Comparison of ENCODE assay signal across 15 mouse cellular contexts in the genomic region with DNA sequence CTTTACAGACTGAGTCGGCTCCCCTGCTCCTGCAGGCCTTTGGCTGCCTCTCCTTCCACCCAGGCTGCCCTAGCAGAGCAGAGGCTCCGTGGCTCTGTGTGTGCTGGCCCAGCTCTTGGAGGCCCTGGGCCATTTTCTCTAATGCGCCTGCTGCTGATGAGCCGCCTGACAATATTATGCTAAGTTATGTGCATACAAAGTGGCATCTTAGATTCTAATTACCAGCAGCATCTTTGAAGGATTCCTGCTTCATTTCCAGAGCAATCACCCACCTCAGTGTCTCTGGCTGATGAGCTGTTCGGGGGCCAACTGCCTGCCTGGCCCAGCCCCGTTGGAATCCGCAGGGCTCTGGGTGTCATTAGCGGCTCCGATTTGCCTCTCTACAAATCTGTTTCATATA. TPM values are rescaled to one million over a fixed set of nuclear protein-coding genes. Genes with fewer than 3 reads are reported as not detected.
DNase-seq lines count a peak whose midpoint lies in the region; ATAC-seq and TF ChIP-seq lines count a peak whose summit lies in the region.
"Had no signal": no experiment of that assay in that cellular context is flagged by ENCODE, and none has a peak within 500 bp of the region (broad histone marks: within the 10 kb centered on the region; RNA-seq: fewer than 3 reads in every experiment).

No protein-coding gene starts in this region.

- no peak overlapping the region for H3K4me3 ChIP-seq in neural tube, embryonic 11.5 days (ENCODE audit: low read depth, low read length)
- no peak overlapping the region for H3K4me3 ChIP-seq in forebrain, postnatal 0 days (ENCODE audit: low read depth, low read length)
- no peak overlapping the region for H3K4me3 ChIP-seq in midbrain, embryonic 11.5 days (ENCODE audit: low read depth, low read length)
- H3K4me3 ChIP-seq: heart, adult 2 months; kidney, embryonic 15.5 days; megakaryocyte, embryonic 14.5 days had no signal

- no peaks in the 10 kb centered on the region for H3K27me3 ChIP-seq in neural tube, embryonic 11.5 days (ENCODE audit: control insufficient read depth, insufficient read depth, low read length)
- H3K27me3 ChIP-seq in forebrain, postnatal 0 days (ENCODE audit: insufficient read depth, low read length) = no peaks in the 10 kb centered on the region; the same call in 1 of the 2 replicates
- H3K27me3 ChIP-seq in midbrain, embryonic 11.5 days (ENCODE audit: control insufficient read depth, insufficient read depth, low read length) = no peaks in the 10 kb centered on the region

- no peak overlapping the region for H3K9ac ChIP-seq in neural tube, embryonic 11.5 days (ENCODE audit: low read length)
- H3K9ac ChIP-seq in forebrain, postnatal 0 days = 0 out of 2 replicates have a peak overlapping the region, but pooled peaks have one; percentile 6
- H3K9ac ChIP-seq in midbrain, embryonic 11.5 days (ENCODE audit: low read length) = no peak overlapping the region
- H3K9ac ChIP-seq: kidney, embryonic 15.5 days; lung, embryonic 14.5 days had no signal

- no peak overlapping the region for H3K27ac ChIP-seq in neural tube, embryonic 11.5 days (ENCODE audit: low read depth, low read length)
- H3K27ac ChIP-seq in forebrain, postnatal 0 days (ENCODE audit: low read depth, low read length) = peak overlapping the region; percentile 60
- H3K27ac ChIP-seq in midbrain, embryonic 11.5 days (ENCODE audit: low read depth, low read length) = peak overlapping the region; percentile 59
- H3K27ac ChIP-seq: heart, adult 2 months; kidney, embryonic 15.5 days had no signal

- no peak for TF ChIP-seq CTCF in forebrain, postnatal 0 days (IDR thresholded peaks at IDR 0.05; ENCODE audit: low read depth)

- peak; percentile 46 for DNase-seq in neural tube, embryonic 11.5 days (ENCODE audit: low spot score)
- no peak for DNase-seq in neural tube, embryonic 10.5 days (ENCODE audit: extremely low spot score, low spot score)
- DNase-seq in forebrain, postnatal 0 days = peak; percentile 59
- no peak for DNase-seq in midbrain, embryonic 11.5 days (ENCODE audit: low spot score, missing footprints)
- DNase-seq in gastrocnemius, postnatal 4 days (ENCODE audit: low spot score in 2 of 2) = no peak
- DNase-seq in layer of hippocampus, adult 8-10 months (ENCODE audit: low spot score in 2 of 2) = no peak
- no peak for DNase-seq in urinary bladder, postnatal 36 days (ENCODE audit: low spot score in 2 of 2)
- DNase-seq: cerebellum, postnatal 36 days; heart, adult 2 months; heart, postnatal 4 days; lung, embryonic 14.5 days had no signal

- H3K9me3 ChIP-seq in neural tube, embryonic 11.5 days (ENCODE audit: control insufficient read depth, low read length) = no peaks in the 10 kb centered on the region
- H3K9me3 ChIP-seq in forebrain, postnatal 0 days (ENCODE audit: low read length) = no peaks in the 10 kb centered on the region
- H3K9me3 ChIP-seq in midbrain, embryonic 11.5 days (ENCODE audit: control insufficient read depth, low read length) = no peaks in the 10 kb centered on the region; the same call in 1 of the 2 replicates
- H3K9me3 ChIP-seq: kidney, embryonic 15.5 days had no signal

- no peak overlapping the region for H3K4me2 ChIP-seq in neural tube, embryonic 11.5 days (ENCODE audit: low read depth)
- no peak overlapping the region for H3K4me2 ChIP-seq in forebrain, postnatal 0 days (ENCODE audit: low read depth)
- no peak overlapping the region for H3K4me2 ChIP-seq in midbrain, embryonic 11.5 days
- H3K4me2 ChIP-seq: kidney, embryonic 15.5 days; lung, embryonic 14.5 days had no signal

- WGBS in neural tube, embryonic 11.5 days = 72% methylated on average over 9 of the region's 9 CpGs
- WGBS in forebrain, postnatal 0 days = 16% methylated on average over 9 of the region's 9 CpGs
- 70% methylated on average over 9 of the region's 9 CpGs for WGBS in midbrain, embryonic 11.5 days

- no peak for ATAC-seq in neural tube, embryonic 11.5 days (ENCODE audit: insufficient read depth, low FRiP score, low TSS enrichment)
- ATAC-seq in forebrain, postnatal 0 days = peak; percentile 85
- ATAC-seq in midbrain, embryonic 11.5 days (ENCODE audit: low FRiP score) = peak; percentile 70
- no peak for ATAC-seq in inflammation-experienced regulatory T-cells, adult 6 months

- no peaks in the 10 kb centered on the region for H3K36me3 ChIP-seq in neural tube, embryonic 11.5 days (ENCODE audit: control insufficient read depth, insufficient read depth, low read length)
- H3K36me3 ChIP-seq in forebrain, postnatal 0 days (ENCODE audit: insufficient read depth) = no peaks in the 10 kb centered on the region
- no peaks in the 10 kb centered on the region for H3K36me3 ChIP-seq in midbrain, embryonic 11.5 days (ENCODE audit: control insufficient read depth, insufficient read depth, low read length)
- H3K36me3 ChIP-seq: G1E; kidney, embryonic 15.5 days had no signal

- H3K4me1 ChIP-seq in neural tube, embryonic 11.5 days (ENCODE audit: control insufficient read depth, insufficient read depth, low read length) = no peaks in the 10 kb centered on the region
- no peaks in the 10 kb centered on the region; the same call in 1 of the 2 replicates for H3K4me1 ChIP-seq in forebrain, postnatal 0 days (ENCODE audit: insufficient read depth)
- H3K4me1 ChIP-seq in midbrain, embryonic 11.5 days (ENCODE audit: control insufficient read depth, insufficient read depth, low read length) = peaks cover 3% of the 10 kb centered on the region

RNA-seq across cellular contexts. Expression of a gene that starts 24.9 kb away (rescaled TPM):
- polyA plus RNA-seq in neural tube, embryonic 11.5 days (2014; fragmentation: Nextera tagmentation; extraction: Ambion mirVana) = 0.93 and 1.0 TPM in 2 replicates
- 2.1 and 3.1 TPM in 2 replicates for total RNA-seq in forebrain, postnatal 0 days (2014; rRNA removed)
- polyA plus RNA-seq in forebrain, postnatal 0 days (2015; fragmentation: Nextera tagmentation; extraction: Ambion mirVana) = 2.0 and 3.2 TPM in 2 replicates
- 0.66 and 0.72 TPM in 2 replicates for polyA plus RNA-seq in midbrain, embryonic 11.5 days (2014; fragmentation: Nextera tagmentation; extraction: Ambion mirVana)
- polyA plus RNA-seq in inflammation-experienced regulatory T-cells, adult 6 months (2017; shearing (Covaris generic)) = 10 to 100 TPM; 21.7 to 24.8 (median 23.1) TPM
- 10 to 100 TPM; 23.5 to 24.7 TPM for total RNA-seq in gastrocnemius, postnatal 4 days (2021)
- 10 to 100 TPM; 17.8 to 22.0 (median 21.1) TPM for total RNA-seq in layer of hippocampus, adult 8-10 months (2022)
- polyA plus RNA-seq: G1E had no signal

Comparison
In these comparisons a context has a peak if more than half of its experiments do, and no peak if none do; other contexts are left out.
1. DNase-seq: peak in neural tube, embryonic 11.5 days (single experiment) and forebrain, postnatal 0 days (single experiment); none in neural tube, embryonic 10.5 days (single experiment), midbrain, embryonic 11.5 days (single experiment), gastrocnemius, postnatal 4 days (0 of 2), layer of hippocampus, adult 8-10 months (0 of 2) and urinary bladder, postnatal 36 days (0 of 2).
2. ATAC-seq: peak in forebrain, postnatal 0 days (single experiment) and midbrain, embryonic 11.5 days (single experiment); none in neural tube, embryonic 11.5 days (single experiment) and inflammation-experienced regulatory T-cells, adult 6 months (single experiment).